Mouse (Mus musculus) lung, postnatal 25 days (tissue): ENCODE measurements at regions not wholly inside any gene's neighbourhood (a gene's known extent, or its start where the extent isn't known, plus 50 kb on each side); places are given as distances from the start of the nearest gene placed in this dataset.

ENCODE experiments used
- DNase-seq: peaks from one replicate; pipeline ENCODE4 v3.0.0; 2022; ENCODE audit warnings: low spot score

DNA sequence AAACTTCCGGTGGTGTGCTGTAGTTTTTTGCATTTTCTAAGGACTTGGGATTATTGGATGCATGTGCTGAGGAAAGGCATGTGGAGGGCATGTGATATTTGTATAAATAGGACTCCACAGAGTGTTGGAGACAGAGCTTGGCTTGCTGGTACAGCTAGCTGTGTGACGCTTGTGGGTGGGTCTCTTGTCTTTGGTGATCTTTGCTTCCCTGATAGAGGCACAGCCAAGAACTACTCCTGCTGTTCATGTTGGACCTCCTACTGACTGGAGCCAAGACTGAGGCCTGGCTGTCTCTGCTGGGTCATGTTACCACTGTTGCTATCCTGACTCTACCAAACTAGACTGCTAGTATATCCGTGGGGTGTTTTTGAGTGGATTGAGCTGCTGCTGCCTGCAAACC is 103.1 kb upstream of the Syndig1 start:
- DNase-seq: no peak

DNA sequence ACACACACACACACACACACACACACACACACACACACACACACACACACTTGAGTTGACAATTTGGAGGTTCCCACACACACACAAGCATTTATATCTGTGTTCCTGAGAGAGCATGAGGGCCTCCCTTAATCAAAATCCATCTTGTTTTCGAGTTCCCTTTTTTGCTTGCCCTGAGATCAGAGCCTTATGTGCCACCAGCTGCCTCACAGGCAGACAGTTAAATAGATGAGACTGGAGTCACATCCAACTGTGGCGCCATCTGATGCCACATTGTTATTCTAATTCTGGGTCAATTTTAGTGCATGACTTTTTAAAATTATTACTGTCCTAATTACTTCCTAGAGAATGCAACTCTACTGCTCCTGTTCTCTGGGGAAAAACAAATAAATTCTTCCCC is 91.2 kb upstream of the Syndig1 start:
- DNase-seq: no peak

DNA sequence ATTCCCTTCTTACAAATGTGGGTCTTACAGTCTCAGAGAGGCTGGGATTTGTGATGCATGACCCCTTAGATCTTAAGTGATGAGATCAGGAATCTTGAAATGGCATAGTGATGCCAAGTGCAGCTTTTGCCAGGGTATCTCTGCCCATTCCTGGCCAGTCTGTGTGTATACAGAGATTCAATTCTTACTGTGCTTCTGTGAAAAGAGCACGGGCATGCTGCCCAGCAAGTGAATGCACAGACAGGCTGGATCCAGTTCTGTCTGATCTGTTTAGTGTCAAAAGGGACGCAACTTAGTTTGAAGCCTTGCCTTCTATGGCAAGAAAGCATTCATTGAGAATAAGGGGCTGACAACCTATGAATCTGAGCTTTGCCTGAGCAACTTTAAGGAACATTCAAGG is 89.1 kb upstream of the Syndig1 start:
- DNase-seq: no peak

DNA sequence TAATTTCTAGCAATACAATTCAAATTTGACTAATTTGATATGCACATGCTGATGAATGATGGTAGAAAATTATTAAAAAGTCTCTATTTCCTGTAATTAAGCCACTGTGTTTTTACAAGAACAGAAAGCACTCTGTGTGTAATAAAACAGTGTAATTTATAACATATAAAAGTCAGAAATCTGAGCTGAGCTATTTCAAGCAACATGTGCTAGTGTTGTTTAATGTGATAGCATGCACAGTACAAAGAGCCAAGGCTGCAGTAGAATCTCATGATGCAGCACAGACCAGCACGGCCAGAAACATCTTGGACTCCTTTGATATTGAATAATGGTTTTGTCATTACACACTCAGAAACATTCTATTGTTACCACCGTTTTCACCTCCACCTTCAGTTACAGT is 86.3 kb upstream of the Syndig1 start:
- no peak for DNase-seq

DNA sequence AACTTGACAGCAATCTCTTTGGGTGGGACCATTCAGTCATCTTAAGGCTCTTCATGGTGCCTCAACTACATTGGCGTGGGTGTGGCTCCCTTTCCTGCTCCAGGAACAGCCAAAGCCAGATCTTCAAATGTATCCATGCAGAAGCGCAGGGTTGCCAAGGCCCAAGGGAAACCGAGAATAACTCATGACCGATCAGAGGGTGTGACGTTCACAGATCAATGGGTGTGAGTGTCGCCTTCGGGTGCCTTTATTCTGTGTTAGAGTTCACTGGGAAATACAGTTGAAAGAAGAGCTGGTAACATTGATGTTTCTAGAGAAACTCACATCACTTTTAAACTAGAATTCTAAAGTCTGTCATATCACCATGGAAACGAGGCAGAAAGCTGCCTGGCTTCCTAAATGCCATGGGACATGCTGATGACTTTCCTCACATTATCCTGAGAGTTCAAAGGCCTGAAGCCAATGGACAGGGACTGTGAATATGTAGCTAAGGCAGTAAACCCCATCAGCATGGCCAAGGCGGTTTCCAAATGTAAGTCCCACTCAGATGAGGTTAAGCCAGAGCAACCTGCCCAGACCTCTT is 80.7 kb upstream of the Syndig1 start:
- DNase-seq: no peak

DNA sequence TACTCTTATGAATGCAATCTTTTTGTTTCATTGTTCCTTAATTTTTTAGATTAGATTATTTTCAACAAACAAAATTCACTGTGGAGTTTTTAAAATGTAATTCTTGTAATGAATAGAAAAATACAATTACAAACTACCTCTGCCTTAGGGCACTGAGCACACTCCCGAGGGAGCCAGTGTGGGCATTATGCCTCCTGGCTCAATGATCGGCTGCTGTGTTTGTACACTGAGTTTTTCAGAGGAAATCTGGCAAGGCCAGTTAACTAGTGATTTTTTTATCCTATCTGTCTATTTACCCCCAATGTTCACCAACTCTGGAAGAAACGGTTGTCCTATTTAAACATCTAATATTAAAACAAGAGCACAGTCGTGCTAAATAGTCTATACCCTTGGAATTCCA is 69.9 kb upstream of the Syndig1 start:
- no peak for DNase-seq

DNA sequence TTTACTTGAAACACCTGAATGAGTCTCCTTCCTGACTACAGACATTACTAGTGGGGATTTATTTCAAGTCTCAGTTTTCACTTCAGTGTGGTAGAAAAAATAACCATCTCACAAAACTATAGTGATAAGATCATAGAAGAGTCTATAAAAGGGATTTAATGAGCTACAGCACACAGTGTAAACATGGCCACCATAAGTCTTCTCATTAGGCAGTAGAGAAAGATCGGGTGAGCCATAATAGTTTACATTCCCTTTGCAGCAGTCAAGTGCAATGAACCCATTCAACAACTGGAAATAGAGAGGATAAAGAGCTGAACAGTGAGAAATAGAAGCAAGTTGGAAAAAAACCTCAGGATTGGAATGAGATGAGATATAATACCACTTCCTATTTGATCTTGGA is 65.1 kb upstream of the Syndig1 start:
- DNase-seq: no peak

DNA sequence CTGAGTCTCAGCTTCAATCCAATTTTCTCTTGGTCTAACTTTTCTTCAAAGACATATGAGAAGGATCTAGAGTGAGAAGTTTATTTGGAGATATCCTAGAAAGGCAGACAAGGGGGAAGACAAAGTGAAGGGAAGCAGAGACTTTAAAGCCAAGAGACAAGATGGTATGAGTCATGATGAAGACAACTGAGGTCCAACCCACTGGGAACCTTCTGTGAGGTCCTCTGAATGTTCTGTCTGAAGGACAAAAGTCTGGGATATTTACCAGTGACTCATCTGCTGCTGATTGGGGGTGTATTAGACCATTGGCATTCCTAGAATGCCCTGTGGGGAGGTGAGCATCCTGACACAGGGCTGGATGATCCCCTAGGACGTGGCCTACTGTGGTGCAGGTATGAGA is 61.0 kb upstream of the Syndig1 start:
- no peak for DNase-seq

DNA sequence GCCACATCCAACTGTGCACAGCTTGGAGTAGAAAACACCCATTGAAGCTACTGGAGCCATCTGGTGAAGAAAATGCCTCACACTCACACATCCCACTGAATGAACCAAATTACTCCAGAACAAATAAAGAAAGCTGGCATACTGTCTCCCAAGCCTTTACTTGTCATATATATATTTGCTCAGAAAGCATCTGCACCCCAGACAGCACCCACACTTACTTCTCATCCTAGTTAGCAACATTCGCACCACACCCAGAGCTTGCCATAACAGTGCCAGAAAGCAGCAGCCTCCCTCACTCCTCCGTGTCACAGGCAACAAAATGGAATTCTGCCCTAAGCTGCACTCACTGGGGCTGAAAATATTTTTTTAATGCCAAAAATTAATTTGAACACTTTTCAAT is 60.5 kb upstream of the Syndig1 start:
- no peak for DNase-seq

DNA sequence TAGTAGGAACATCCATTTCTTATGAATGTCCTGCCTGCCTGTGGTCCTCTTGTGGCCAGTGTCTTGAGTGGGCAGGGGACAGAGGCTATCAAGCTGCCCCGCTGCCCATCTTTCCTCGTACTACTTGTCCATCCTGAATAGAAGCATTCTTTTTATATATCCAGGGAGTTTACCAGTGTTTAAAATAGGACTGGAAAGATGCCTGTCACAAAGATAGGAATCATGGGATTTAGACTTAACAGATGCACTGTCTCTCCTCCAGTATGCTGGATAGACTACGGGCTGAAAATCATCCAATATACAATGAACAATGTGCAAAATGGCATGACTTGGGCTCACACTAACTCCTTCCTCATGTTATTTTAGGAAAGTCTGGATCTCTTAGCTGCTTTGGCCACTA is 51.7 kb upstream of the Syndig1 start:
- no peak for DNase-seq
